Mouse (Mus musculus) limb, embryonic 13.5 days (tissue): Measurements from ENCODE around the gene Mta3. TPM values are rescaled to one million over a fixed set of nuclear protein-coding genes. Genes with fewer than 3 reads are reported as not detected.

Source experiments
- ATAC-seq: fragments of 200-750 bp; cut with Nextera tagmentation; 2 replicates; pipeline ENCODE4 v1.8.0; 2017; ENCODE audit warnings: low read depth, moderate number of reproducible peaks, moderate TSS enrichment; ENCODE audit not compliant: low FRiP score
- H3K27ac ChIP-seq: fragments of 300-500 bp; sonication (generic); 2 replicates; pipeline ENCODE4 v1.5.1; 2015; ENCODE audit warnings: inconsistent platforms, mild to moderate bottlenecking, moderate library complexity
- H3K27me3 ChIP-seq: fragments of 300-500 bp; sonication (generic); 2 replicates; pipeline ENCODE4 v1.6.1; 2015; ENCODE audit warnings: mild to moderate bottlenecking, inconsistent platforms
- H3K36me3 ChIP-seq: fragments of 300-500 bp; sonication (generic); 2 replicates; pipeline ENCODE4 v1.6.1; 2015; ENCODE audit warnings: inconsistent platforms, mild to moderate bottlenecking, moderate library complexity
- H3K4me1 ChIP-seq: fragments of 300-500 bp; sonication (generic); 2 replicates; pipeline ENCODE4 v1.6.1; 2015; ENCODE audit warnings: inconsistent platforms
- H3K4me2 ChIP-seq: fragments of 300-500 bp; sonication (generic); replicated peaks from 2 replicates; pipeline ENCODE4 v1.6.1; 2015; ENCODE audit warnings: inconsistent platforms, mild to moderate bottlenecking, moderate library complexity
- H3K4me3 ChIP-seq: fragments of 300-500 bp; sonication (generic); 2 replicates; pipeline ENCODE4 v1.5.1; 2015; ENCODE audit warnings: moderate library complexity, mild to moderate bottlenecking, inconsistent platforms
- H3K9ac ChIP-seq: fragments of 300-500 bp; sonication (generic); 2 replicates; pipeline ENCODE4 v1.6.1; 2015; ENCODE audit warnings: mild to moderate bottlenecking, inconsistent platforms
- H3K9me3 ChIP-seq: fragments of 300-500 bp; sonication (generic); 2 replicates; pipeline ENCODE4 v1.6.1; 2016; ENCODE audit warnings: inconsistent platforms
- WGBS: fragments of 180-500 bp; shearing (Covaris S2); methylation state at CpG from one replicate; pipeline ENCODE4 v1.1.7; 2015; 5-methylcytosine and 5-hydroxymethylcytosine counted together
- polyA plus RNA-seq: library from polyadenylated mRNA; unstranded; fragments of >200 nt; fragmentation: Nextera tagmentation; extraction: Ambion mirVana; gene quantifications from 2 replicates; pipeline ENCODE4 v1.2.1, GENCODE M21; 2015

Gene Mta3
- polyA plus RNA-seq, 1 experiment from 2014 or later: 47.9 TPM

GRCm38 (mm10) chr17:83740135-83740676 is 34.2 kb downstream of the Mta3 start:
- H3K4me2 ChIP-seq: no peak overlapping the region
- no peak for ATAC-seq
- H3K9ac ChIP-seq: no peak overlapping the region
- WGBS: 86% methylated on average over 7 of the region's 7 CpGs
- H3K4me1 ChIP-seq: no peaks in the 10 kb centered on the region
- no peaks in the 10 kb centered on the region for H3K27me3 ChIP-seq
- no peak overlapping the region for H3K4me3 ChIP-seq
- H3K36me3 ChIP-seq: peaks cover 50% of the 10 kb centered on the region
- no peak overlapping the region for H3K27ac ChIP-seq
- H3K9me3 ChIP-seq: peaks cover 7% of the 10 kb centered on the region; the same call in 1 of the 2 replicates

GRCm38 (mm10) chr17:83741243-83741642 is 35.3 kb downstream of the Mta3 start:
- Histone ChIP-seq H3K27me3 (no peaks in the 10 kb centered on the region), H3K9me3 (peaks cover 10% of the 10 kb centered on the region; the same call in 1 of the 2 replicates), H3K36me3 (peaks cover 59% of the 10 kb centered on the region), H3K27ac (no peak overlapping the region), H3K4me2 (no peak overlapping the region), H3K9ac (no peak overlapping the region), H3K4me3 (no peak overlapping the region), H3K4me1 (no peaks in the 10 kb centered on the region)
- ATAC-seq: no peak
- WGBS: 86% methylated on average over 6 of the region's 6 CpGs

GRCm38 (mm10) chr17:83744231-83744824 is 38.4 kb downstream of the Mta3 start:
- WGBS: 94% methylated on average over 11 of the region's 11 CpGs
- no peaks in the 10 kb centered on the region for H3K4me1 ChIP-seq

GRCm38 (mm10) chr17:83747405-83748160 is 41.6 kb downstream of the Mta3 start:
- Histone ChIP-seq H3K27me3 (no peaks in the 10 kb centered on the region), H3K4me2 (no peak overlapping the region), H3K4me1 (no peaks in the 10 kb centered on the region), H3K36me3 (peaks cover 36% of the 10 kb centered on the region), H3K9ac (no peak overlapping the region), H3K27ac (no peak overlapping the region), H3K4me3 (no peak overlapping the region), H3K9me3 (peaks cover 10% of the 10 kb centered on the region; the same call in 1 of the 2 replicates)
- ATAC-seq: no peak
- WGBS: 91% methylated on average over 10 of the region's 10 CpGs

More at GRCm38 (mm10) chr17:83744231-83744824, 38.4 kb downstream of the Mta3 start:
- no peak for ATAC-seq
- H3K27me3 ChIP-seq: no peaks in the 10 kb centered on the region
- H3K9ac ChIP-seq: no peak overlapping the region
- H3K36me3 ChIP-seq: peaks cover 49% of the 10 kb centered on the region
- H3K4me2 ChIP-seq: no peak overlapping the region
- no peak overlapping the region for H3K4me3 ChIP-seq
- no peak overlapping the region for H3K27ac ChIP-seq
- H3K9me3 ChIP-seq: peaks cover 10% of the 10 kb centered on the region; the same call in 1 of the 2 replicates

- ATAC-seq: no peak
- H3K36me3 ChIP-seq: peaks cover 34% of the 10 kb centered on the region
- H3K4me1 ChIP-seq: no peaks in the 10 kb centered on the region
- H3K27ac ChIP-seq: no peak overlapping the region
- H3K27me3 ChIP-seq: no peaks in the 10 kb centered on the region
- H3K4me2 ChIP-seq: no peak overlapping the region
- H3K9ac ChIP-seq: no peak overlapping the region
- WGBS: 87% methylated on average over 5 of the region's 5 CpGs
- no peak overlapping the region for H3K4me3 ChIP-seq
- peaks cover under 1% of the 10 kb centered on the region; the same call in 1 of the 2 replicates for H3K9me3 ChIP-seq
Observed at GRCm38 (mm10) chr17:83750216-83750950, 44.4 kb downstream of the Mta3 start.

- Histone ChIP-seq H3K27me3 (no peaks in the 10 kb centered on the region), H3K36me3 (peaks cover 43% of the 10 kb centered on the region), H3K4me1 (no peaks in the 10 kb centered on the region), H3K4me2 (no peak overlapping the region), H3K9me3 (no peaks in the 10 kb centered on the region; the same call in 1 of the 2 replicates), H3K27ac (no peak overlapping the region), H3K9ac (no peak overlapping the region), H3K4me3 (no peak overlapping the region)
- 79% methylated on average over 11 of the region's 11 CpGs for WGBS
- ATAC-seq: no peak
Observed at GRCm38 (mm10) chr17:83753112-83753899, 47.3 kb downstream of the Mta3 start.

GRCm38 (mm10) chr17:83758096-83758495 is 52.1 kb downstream of the Mta3 start:
- H3K4me3 ChIP-seq: no peak overlapping the region
- no peaks in the 10 kb centered on the region for H3K27me3 ChIP-seq
- H3K9me3 ChIP-seq: no peaks in the 10 kb centered on the region; the same call in 1 of the 2 replicates
- H3K4me2 ChIP-seq: no peak overlapping the region
- H3K4me1 ChIP-seq: no peaks in the 10 kb centered on the region
- H3K36me3 ChIP-seq: peaks cover 69% of the 10 kb centered on the region
- no peak overlapping the region for H3K27ac ChIP-seq
- 85% methylated on average over 10 of the region's 10 CpGs for WGBS
- ATAC-seq: no peak
- H3K9ac ChIP-seq: no peak overlapping the region

- no peak overlapping the region for H3K9ac ChIP-seq
- no peak overlapping the region for H3K4me3 ChIP-seq
- H3K4me2 ChIP-seq: no peak overlapping the region
- H3K27me3 ChIP-seq: no peaks in the 10 kb centered on the region
- no peaks in the 10 kb centered on the region for H3K4me1 ChIP-seq
- WGBS: 53% methylated on average over 4 of the region's 4 CpGs
- no peaks in the 10 kb centered on the region; the same call in 1 of the 2 replicates for H3K9me3 ChIP-seq
- H3K27ac ChIP-seq: no peak overlapping the region
- ATAC-seq: no peak
- peaks cover 74% of the 10 kb centered on the region for H3K36me3 ChIP-seq
Observed at GRCm38 (mm10) chr17:83759547-83759946, 53.6 kb downstream of the Mta3 start.

GRCm38 (mm10) chr17:83764538-83764937 is 58.6 kb downstream of the Mta3 start:
- H3K36me3 ChIP-seq: peaks cover 78% of the 10 kb centered on the region
- no peak overlapping the region for H3K27ac ChIP-seq
- H3K4me2 ChIP-seq: no peak overlapping the region
- H3K9me3 ChIP-seq: no peaks in the 10 kb centered on the region
- 91% methylated on average over 4 of the region's 4 CpGs for WGBS
- H3K4me1 ChIP-seq: no peaks in the 10 kb centered on the region
- no peaks in the 10 kb centered on the region for H3K27me3 ChIP-seq
- H3K4me3 ChIP-seq: no peak overlapping the region
- H3K9ac ChIP-seq: no peak overlapping the region
- no peak for ATAC-seq

GRCm38 (mm10) chr17:83767064-83767463 is 61.1 kb downstream of the Mta3 start:
- H3K9me3 ChIP-seq: no peaks in the 10 kb centered on the region
- no peak overlapping the region for H3K9ac ChIP-seq
- no peaks in the 10 kb centered on the region for H3K27me3 ChIP-seq
- H3K27ac ChIP-seq: no peak overlapping the region
- peaks cover 74% of the 10 kb centered on the region for H3K36me3 ChIP-seq
- no peak overlapping the region for H3K4me3 ChIP-seq
- WGBS: 90% methylated on average over 7 of the region's 7 CpGs
- no peaks in the 10 kb centered on the region for H3K4me1 ChIP-seq
- H3K4me2 ChIP-seq: no peak overlapping the region
- ATAC-seq: no peak

- Histone ChIP-seq H3K27me3 (no peaks in the 10 kb centered on the region), H3K4me2 (no peak overlapping the region), H3K4me3 (no peak overlapping the region), H3K4me1 (no peaks in the 10 kb centered on the region; the same call in 1 of the 2 replicates), H3K9me3 (no peaks in the 10 kb centered on the region), H3K36me3 (peaks cover 61% of the 10 kb centered on the region), H3K27ac (no peak overlapping the region), H3K9ac (no peak overlapping the region)
- ATAC-seq: no peak
- WGBS: 92% methylated on average over 10 of the region's 10 CpGs
Observed at GRCm38 (mm10) chr17:83768309-83768708, 62.3 kb downstream of the Mta3 start.
